Mouse (Mus musculus): Measurements from ENCODE around the gene Ppp3r1.

The Ppp3r1 gene

DNA sequence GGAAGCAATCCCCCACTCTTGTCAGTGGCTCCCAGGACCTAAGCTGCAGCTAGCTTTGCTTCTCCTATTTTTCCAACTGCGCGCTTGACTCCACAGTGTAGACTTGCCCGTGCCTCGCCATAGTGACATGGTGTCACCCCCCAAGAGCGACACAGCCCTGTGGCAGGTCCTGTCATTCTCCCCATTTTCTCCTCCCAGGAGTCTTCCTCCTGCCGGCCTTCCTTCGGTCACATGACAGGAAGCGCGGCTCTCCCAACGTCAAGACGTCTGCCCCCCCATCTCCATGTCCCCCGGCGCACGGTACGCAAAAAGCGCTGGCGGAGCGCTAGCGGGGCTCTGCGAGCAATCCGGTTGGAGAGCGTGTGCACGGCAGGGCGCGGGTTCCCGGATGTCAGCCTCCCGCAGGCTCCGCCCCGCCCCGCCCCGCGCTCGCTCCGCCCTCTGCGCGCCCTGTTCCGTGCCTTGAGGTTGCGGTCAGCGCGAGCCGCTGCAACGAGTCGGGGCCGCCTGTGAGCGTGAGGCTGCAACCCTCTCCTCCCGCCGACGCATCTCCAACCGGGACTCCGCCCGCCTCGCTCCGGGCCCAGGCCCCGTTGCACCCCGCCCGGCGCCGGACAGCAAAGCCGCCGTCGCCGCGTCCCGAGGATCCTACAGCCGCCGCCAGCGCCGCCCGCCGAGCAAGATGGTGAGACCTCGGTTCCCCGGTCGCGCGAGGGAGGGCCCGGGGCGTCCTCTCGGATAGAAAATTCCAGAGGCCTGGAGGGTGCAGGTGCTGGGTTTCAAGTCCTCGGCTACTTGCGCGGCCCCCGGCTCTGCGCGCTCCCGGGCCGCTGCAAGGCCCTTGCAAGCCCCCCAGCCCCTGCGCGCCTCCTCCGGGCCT lies at the start of gene Ppp3r1:
Ppp3r1 (plus strand) TSS at position 406 of the 880 bp plus-strand sequence.
- peak; percentile 96 for ATAC-seq (ENCODE audit: low TSS enrichment)

DNA sequence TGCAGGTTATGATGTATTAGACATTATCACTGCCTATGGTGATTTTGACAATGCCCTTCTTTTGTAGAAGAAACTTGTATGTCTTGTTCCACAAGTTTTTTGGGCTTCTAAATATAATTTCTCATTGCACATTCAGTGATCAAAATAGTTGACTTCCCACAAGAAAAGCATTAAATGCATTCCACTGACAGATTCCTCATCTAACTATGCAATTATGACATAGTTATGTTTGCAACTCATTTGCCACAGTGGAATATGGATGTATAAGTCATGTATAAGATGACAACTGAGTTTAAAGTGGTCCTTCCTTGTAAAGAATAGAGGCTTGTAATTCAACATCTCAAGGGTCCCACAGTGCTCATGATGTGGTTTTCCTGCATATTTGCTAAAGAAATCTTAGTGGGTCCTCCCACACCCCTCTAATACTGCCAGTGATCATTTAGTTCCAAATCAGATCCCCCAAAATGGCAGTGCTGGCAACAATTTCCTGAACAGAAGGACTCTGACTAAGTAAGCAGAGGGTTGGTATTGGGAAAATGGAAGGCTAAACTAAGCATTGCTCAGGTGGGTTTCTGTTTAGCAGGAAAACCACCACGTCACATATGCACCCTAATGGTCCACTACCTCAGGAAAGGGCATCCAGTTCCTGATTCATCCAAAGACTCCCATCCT lies 46.5 kb upstream of the Ppp3r1 start:
- peak; percentile 91 for ATAC-seq (ENCODE audit: low TSS enrichment)

DNA sequence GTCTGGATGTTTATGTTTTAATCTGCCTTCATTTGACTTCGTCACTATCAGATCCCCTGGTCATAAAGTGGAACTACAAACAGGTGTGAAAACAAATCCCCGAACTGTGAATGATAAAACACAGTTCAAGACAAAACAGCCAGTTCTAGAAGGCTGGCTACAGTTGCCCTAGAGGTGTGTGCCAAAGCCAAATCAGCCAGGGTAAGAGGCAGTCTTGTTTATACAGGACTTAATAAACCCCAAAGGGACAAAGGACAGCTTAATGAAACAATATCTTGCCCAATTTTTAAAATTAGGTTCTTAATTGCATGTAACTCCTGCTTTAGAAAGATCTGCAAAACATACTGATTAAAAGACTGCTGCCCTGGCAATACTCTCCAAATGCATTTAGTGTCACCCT lies 32.6 kb upstream of the Ppp3r1 start:
- no peak for ATAC-seq (ENCODE audit: low TSS enrichment)

DNA sequence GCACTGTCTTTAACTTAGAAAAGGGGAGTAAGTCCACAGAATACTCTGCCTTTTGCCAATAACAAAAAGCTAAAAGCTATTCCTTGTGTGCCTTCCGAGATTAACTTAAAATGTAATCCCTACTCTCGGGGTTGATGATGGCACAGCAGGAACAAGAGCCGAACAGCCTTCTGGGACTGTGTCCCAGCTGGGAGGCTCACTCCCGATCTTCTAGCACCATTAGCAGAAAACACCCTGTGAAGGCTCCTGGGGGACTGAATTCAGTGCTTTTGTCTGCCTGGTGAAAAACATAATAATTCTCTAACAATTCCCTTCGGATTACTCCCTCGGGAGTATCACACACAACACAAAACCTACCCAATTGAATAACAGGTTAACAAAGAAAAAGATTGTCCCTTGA lies 23.4 kb upstream of the Ppp3r1 start:
- ATAC-seq (ENCODE audit: low TSS enrichment): no peak

DNA sequence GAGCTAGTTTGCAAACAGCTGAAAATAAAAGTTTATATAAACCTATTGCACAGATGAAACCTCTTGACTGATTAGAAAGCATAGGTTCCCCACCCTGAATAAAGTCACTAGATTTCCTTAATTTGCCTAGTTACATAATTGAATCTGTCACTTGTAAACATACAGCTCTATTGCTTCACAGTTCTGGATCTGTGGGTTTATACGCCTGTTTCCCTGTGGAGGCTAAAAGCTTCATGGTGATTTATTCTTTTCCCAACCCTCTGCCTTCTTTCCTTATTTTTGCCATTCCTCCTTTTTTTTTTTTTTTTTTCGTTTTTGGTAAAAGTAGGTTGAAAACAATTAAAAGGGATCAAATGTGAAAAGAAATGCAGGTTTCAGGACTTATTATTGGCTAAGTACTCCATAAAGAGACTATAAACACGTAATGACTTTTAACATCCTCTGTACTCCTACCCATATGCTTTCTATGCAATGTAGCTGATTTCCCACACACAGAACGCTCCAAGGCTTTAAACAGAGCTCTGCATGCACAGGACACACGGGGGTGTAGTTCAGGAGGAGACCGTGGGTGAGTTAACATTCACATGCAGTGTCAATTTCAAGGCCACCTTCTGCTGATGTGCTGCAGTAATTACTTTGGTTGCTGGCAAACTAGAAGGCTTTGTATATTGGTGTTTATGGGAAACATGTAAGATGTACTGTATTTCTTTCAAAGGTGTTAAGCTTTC lies 20.6 kb upstream of the Ppp3r1 start:
- ATAC-seq (ENCODE audit: low TSS enrichment): peak; percentile 99

DNA sequence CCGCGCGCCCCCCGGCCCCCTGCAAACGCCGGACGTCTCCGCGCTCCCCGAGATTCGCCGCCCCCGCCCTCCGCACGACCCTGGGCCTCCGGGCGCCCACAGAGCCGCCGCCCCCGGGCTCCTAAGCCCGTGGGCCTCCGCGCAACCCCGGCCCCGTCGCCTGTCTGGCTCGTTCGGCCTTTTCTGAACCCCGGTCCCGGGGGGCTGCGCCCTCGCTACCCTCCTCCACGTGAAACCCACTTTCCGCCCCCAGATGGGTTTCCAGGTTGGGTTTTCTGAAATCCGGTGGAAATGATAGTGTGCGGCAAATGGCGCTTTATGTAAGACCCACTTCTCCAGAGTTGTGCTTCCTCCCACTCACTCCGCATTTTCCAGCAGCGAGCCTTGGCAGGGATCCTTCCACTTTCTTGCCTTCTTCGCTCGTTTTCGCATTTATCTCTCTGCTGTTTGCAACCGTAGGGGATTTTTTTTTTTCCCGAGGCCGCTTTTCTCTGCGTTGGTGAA lies 727 bp downstream of the Ppp3r1 start:
- ATAC-seq (ENCODE audit: low TSS enrichment): peak; percentile 39

DNA sequence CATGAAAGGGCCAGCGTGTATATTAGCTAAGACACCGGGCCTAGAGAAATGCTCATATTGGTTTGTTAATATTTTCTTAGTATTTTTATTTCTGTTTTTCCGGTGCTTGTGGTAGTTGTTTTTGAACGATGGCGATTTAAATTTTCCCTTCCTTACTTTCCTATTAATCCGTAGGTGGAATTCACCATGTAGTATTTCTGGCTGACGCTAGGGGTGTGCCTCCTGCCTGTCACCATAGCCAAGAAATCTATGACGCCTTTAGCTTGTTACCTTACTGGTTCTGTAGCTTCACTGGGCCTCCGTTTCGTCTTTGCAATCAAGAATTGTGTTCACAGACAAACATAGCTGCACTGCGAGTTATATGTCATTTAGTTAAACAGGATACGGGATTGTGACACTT lies 1.2 kb downstream of the Ppp3r1 start:
- peak; percentile 32; the same call in 1 of the 2 replicates for ATAC-seq (ENCODE audit: low TSS enrichment)

DNA sequence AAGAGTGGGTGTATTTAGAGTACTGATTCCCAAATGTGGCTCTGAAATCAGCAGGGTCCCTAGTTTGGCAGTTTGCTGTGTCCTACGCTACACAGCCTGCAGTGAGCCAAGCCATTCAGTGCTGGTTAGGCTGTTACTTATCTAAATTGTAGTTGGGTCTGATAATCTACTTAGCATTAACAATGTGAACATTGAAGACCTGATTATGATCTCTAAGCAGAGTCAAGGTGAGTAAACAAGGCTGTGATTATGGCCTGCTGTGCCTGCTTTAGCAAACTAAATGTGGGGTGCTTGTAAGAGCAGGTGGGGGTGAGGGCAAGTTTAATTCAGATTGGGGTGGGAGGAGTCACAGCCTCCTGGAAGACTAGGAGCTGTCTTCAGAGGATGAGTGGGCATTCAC lies 4.9 kb downstream of the Ppp3r1 start:
- no peak for ATAC-seq (ENCODE audit: low TSS enrichment)

DNA sequence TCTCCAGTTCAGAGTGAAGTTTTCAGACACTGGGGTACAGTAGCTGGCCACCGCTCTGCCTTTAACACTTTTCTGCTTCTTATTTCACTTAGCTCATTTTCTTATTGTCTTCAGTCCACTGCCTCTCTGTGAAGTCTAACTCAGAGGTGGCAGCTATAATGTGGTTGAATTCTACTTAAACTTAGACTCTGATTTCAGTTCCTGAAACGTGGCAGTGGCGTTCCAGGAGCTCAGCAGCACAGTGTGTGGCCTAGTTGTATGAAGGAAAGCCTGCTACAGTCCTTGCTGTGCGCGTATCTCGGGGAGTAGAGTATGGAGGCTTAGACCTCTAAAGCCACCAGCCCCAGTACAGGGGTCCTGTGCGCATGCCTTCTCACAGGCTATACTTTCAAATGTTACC lies 7.6 kb downstream of the Ppp3r1 start:
- no peak for ATAC-seq (ENCODE audit: low TSS enrichment)

DNA sequence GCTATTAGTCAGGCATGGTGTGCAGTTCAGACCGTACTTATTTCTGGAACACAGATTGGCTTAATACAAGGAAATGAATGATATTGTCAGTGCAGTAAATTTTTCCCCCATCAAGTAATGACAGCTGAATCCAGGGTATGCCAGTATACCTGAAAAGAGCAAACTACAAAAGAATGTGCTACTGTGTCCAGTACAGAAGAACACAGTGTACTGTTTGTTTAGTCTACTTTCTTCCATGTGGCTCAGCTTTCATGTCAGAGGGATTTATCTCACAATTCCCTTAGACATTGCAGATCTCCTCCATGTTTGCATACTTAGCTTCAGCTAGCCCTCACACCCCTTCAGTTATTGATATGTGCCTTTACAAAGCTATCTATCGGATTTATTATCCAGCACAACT lies 10.2 kb downstream of the Ppp3r1 start:
- ATAC-seq (ENCODE audit: low TSS enrichment): no peak

DNA sequence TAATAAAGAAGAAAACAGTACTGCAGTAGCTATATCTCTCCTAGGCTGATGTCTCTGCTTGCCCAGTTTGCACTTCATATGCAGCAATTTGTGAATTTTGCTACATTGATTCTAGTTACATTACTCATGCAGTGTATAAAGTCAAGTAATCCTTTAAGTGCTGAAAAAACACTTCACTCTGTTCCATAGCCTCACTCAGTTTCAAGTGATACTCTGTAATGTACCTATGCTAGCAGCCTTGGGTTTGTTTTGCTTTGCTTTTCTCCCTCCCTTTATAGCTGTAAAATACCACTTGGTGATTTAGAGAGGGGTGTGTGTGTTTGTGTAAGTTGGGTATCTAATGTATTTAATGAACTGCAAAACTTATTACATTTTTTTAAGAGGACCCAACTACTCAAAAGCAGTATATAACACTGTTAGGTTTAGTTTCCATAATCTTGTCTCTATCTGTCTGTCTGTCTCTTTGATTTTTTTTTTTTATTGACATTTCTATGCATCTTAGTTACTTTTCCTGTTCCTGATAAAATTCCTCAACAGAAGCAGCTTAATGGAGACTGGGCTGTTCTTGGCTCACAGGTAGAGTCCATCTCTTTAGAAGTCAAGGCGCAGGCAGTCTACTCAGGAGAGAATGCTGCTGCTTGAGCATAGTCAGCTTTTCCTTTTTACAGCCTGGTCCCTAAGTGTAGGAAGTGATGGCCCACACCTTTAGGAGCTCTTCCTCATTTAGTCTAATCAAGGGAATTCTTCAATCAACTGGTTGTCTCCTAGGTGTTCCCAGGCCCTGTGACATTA lies 12.1 kb downstream of the Ppp3r1 start:
- no peak for ATAC-seq (ENCODE audit: low TSS enrichment)

DNA sequence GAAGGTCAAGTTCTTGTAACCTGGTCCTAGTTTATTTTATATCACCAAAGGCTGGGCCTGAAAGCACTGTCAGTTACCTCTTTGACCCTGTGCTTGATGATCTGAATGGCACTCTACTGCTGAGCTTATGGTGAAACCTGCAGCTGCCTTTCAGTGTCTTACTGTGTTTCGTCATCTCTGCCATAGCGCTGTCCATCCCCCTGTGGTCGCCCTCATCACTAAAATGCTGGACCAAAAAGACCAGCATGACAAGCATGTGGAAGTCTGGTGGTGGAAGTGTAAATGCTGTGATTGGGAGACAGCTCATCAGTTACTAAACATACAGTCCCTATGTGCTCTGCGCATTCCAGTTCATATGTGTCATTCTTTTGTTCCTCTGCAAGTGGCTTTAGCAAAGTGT lies 13.2 kb downstream of the Ppp3r1 start:
- no peak for ATAC-seq (ENCODE audit: low TSS enrichment)

DNA sequence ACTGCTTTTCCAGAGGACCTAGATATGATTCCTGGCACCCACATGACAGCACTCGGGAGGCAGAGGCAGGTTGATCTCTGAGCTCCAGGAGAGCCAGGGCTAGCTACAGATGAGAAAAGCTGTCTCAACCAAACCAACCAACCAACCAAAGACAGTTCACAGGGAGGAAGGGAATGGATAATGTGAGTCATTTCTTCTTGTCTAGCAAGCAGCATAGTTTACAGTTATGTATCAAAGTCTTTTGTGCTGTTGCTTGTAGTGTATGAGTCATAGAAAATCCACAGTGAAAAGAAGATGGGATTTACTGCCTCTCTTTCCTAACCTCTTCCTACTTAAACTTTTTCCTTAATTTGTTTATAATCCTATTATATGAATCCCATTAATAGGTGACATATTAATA lies 17.6 kb downstream of the Ppp3r1 start:
- peak; percentile 72 for ATAC-seq (ENCODE audit: low TSS enrichment)

DNA sequence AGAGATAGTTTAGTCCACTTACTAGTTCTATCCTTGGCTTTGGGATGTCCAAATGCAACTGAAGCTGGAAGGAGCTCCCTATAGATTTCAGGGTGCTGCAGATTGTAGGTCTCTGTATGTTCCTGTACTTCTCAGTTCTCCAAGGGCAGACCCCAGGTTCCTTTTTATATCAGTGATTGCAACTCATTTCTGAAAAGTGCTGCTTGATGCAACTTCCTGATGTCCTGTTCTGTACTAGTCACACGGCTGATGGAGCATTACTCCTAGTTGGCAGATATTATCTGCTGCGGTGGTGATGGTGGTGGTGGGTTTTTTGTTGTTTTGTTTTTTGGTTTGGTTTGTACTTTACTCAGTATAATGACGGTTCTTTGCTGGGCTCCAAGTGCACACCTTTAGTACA lies 21.7 kb downstream of the Ppp3r1 start:
- ATAC-seq (ENCODE audit: low TSS enrichment): no peak

DNA sequence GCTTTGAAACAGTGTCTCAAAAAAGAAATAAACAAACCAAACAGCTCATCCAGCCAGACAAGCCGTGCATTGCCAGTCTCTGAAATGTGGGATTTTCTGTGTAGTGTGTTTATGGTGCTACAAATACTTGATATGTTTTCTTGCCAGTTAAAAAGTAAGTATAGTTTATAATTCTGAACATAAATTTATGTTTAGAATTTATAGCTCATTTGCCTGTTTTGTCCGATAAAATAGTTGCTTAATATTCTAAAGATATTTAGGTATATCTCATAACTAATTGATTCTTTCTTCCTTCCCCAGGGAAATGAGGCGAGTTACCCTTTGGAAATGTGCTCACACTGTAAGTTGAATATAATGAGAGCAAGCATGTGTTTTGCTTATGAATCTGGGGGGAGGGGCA lies 22.7 kb downstream of the Ppp3r1 start, which contains the start of gene Wdr92:
Wdr92 (plus strand) TSS at position 301 of the 400 bp plus-strand sequence.
- ATAC-seq (ENCODE audit: low TSS enrichment): no peak

DNA sequence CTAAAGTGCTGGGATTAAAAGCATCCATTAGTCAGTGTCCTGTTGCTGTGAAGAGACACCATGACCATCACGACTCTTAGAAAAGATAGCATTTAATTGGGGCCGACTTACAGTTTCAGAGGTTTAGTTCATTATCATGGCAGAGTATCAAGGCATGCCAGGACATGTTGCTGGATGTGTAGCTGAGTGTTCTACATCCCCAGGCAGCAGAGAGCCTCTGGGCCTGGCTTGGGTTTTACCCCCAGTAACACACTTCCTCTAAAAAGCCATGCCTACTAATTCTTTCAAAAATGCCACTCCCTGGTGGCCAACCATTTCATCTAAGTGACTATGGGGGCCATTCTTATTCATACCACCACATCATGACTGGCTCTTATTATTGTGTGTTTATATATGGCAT lies 24.1 kb downstream of the Ppp3r1 start:
- ATAC-seq (ENCODE audit: low TSS enrichment): no peak

DNA sequence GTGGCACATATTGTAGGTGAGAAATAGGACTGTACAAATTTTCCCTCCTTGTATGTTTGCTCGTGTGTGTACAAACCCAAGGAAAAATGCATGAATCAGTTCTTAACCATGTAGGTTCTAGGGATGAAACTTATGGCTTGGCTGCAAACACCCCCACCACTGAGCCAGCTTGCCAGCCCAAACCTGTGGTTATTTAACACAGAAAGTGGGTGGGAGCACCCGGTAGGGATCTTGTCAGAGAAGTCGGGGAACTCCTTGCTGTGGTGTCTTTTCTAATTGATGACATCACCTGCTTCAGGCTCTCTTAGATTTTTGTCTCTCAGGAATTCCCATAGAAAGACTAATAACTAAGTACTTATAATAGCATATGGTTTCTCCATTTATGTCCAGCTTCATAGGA lies 28.6 kb downstream of the Ppp3r1 start:
- peak; percentile 80 for ATAC-seq (ENCODE audit: low TSS enrichment)

DNA sequence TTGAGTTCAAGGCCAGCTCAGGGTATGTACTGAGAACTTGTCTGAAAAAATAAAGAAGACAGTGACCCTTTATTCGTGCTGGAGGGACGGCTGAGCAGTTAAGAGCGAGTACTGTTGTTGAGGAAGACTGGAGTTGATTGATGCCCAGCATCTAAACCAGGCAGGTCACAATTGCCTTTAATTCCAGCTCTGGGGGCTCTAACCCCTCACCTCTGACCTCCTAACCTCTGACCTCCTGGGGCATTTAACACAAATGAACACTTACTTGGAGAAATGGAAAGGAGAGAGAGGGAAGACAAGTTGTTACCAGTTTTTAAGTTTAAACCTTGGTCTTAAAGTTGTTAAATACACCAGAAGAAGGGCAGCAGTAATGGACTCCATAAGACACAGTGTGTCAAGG lies 29.7 kb downstream of the Ppp3r1 start:
- ATAC-seq (ENCODE audit: low TSS enrichment): no peak

DNA sequence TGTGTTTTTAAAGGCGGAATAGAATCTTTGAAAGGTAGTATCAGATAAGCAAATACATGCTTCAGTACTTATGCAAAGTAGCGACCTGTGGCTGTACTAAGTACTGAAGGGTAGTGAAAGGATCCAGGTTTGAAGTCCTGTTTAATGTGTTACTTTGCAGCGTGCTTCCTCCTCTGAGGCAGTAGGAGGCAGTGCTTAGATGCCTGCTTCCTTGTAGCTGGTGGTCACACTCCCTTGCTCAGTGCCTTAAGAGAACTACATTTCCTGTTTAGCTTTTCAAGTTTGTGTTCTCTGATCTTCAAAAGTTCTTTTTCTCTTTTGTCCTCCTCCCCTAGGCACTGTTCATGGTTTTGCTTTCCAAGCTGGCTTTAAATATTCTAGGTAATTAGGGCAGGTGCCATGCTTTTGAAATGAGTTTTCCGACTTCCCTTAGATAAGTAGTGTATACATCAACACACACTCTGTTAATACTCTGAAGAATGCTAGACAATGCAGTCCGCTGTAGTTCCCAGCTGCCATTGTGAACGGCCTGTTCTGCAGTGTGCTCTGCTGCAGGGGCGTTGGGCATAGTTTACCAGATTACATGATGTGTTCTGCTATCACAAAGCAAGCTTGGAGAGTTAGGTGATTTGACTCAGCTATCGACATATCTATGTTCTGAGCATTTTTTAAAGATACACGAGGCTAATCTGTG lies 33.2 kb downstream of the Ppp3r1 start:
- peak; percentile 36; the same call in 1 of the 2 replicates for ATAC-seq (ENCODE audit: low TSS enrichment)

DNA sequence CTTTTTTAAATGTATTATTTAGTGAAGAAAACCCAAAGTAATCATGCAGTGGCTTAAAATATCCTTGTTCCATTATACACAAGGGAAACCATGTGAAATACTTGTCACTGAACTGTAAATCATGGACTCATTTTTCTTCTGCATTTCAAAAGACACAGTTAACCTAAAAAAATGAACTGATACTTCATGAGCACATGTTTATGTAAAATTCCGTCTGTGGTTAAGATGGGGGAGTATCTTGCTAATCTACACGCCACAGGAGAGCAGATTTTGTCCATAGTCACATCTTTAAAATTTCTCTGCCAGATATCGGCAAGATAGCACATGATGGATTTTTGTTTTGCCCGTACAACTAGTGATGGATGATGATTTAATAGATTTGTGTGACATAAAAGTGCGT lies 40.1 kb downstream of the Ppp3r1 start:
- no peak for ATAC-seq (ENCODE audit: low TSS enrichment)
